ENCODE assay signal across 20 mouse cellular contexts in genomic region chr11:32614463-32614862, GRCm38 (mm10).
"Had no signal": no experiment of that assay in that cellular context is flagged by ENCODE, and none has a peak within 500 bp of the region (broad histone marks: within the 10 kb centered on the region; RNA-seq: fewer than 3 reads in every experiment).

No protein-coding gene starts in this region.

- H3K4me3 ChIP-seq: layer of hippocampus, adult 2 months; liver, embryonic 15.5 days; lung, embryonic 15.5 days; megakaryocyte, embryonic 14.5 days; midbrain, embryonic 10.5 days; midbrain, embryonic 13.5 days; myocyte; neural tube, embryonic 13.5 days had no signal

- DNase-seq: kidney, adult 18-20 months; kidney, adult 9 months; kidney, postnatal 25 days; layer of hippocampus, adult 9-11 months; lung, adult 18-20 months; lung, postnatal 10 days; lung, postnatal 36 days; thymus, adult 2 months; thymus, postnatal 25 days had no signal

- ATAC-seq: midbrain, embryonic 13.5 days; midbrain, embryonic 16.5 days had no signal

- H3K27me3 ChIP-seq: liver, embryonic 15.5 days; lung, embryonic 15.5 days; megakaryocyte, embryonic 14.5 days; midbrain, embryonic 13.5 days; neural tube, embryonic 13.5 days had no signal

- H3K4me2 ChIP-seq: liver, embryonic 15.5 days; lung, embryonic 15.5 days; midbrain, embryonic 13.5 days; neural tube, embryonic 13.5 days had no signal

- H3K36me3 ChIP-seq: lung, embryonic 15.5 days; midbrain, embryonic 10.5 days; midbrain, embryonic 13.5 days had no signal

- H3K9me3 ChIP-seq: liver, embryonic 15.5 days; lung, embryonic 15.5 days; megakaryocyte, embryonic 14.5 days; midbrain, embryonic 10.5 days; midbrain, embryonic 13.5 days; neural tube, embryonic 13.5 days had no signal

- H3K27ac ChIP-seq: kidney, postnatal 0 days; layer of hippocampus, adult 2 months; liver, embryonic 15.5 days; lung, embryonic 15.5 days; midbrain, embryonic 10.5 days; midbrain, embryonic 13.5 days; neural tube, embryonic 13.5 days; stomach, postnatal 0 days had no signal

- H3K9ac ChIP-seq: liver, embryonic 15.5 days; lung, embryonic 15.5 days; midbrain, embryonic 13.5 days; neural tube, embryonic 13.5 days had no signal
